9 mouse cellular contexts compared by ENCODE assay signal in genomic region chr12:86786149-86787019, GRCm38 (mm10). TPM values are rescaled to one million over a fixed set of nuclear protein-coding genes. Genes with fewer than 3 reads are reported as not detected.
DNase-seq lines count a peak whose midpoint lies in the region; ATAC-seq lines count a peak whose summit lies in the region.
"Had no signal": no experiment of that assay in that cellular context is flagged by ENCODE, and none has a peak within 500 bp of the region (broad histone marks: within the 10 kb centered on the region; RNA-seq: fewer than 3 reads in every experiment).

No protein-coding gene starts in this region.

- H3K36me3 ChIP-seq in lung, embryonic 15.5 days, result no peaks in the 10 kb centered on the region
- no peaks in the 10 kb centered on the region for H3K36me3 ChIP-seq in embryonic facial prominence, embryonic 10.5 days (replicated peaks)
- H3K36me3 ChIP-seq in forebrain, embryonic 15.5 days, result no peaks in the 10 kb centered on the region
- no peaks in the 10 kb centered on the region for H3K36me3 ChIP-seq in midbrain, embryonic 14.5 days (ENCODE audit: control insufficient read depth, insufficient read depth, low read length)

- H3K9ac ChIP-seq in lung, embryonic 15.5 days, result no peak overlapping the region
- H3K9ac ChIP-seq in forebrain, embryonic 15.5 days (replicated peaks), result no peak overlapping the region
- H3K9ac ChIP-seq in midbrain, embryonic 14.5 days (replicated peaks; ENCODE audit: low read length), result no peak overlapping the region

- H3K27ac ChIP-seq in lung, embryonic 15.5 days, result 0 out of 2 replicates have a peak overlapping the region, but pooled peaks have one; percentile 15
- peak overlapping the region; percentile 71 for H3K27ac ChIP-seq in embryonic facial prominence, embryonic 10.5 days (replicated peaks)
- peak overlapping the region; percentile 92 for H3K27ac ChIP-seq in forebrain, embryonic 15.5 days (replicated peaks)
- peak overlapping the region; percentile 50 for H3K27ac ChIP-seq in midbrain, embryonic 14.5 days (replicated peaks; ENCODE audit: low read depth, low read length)
- H3K27ac ChIP-seq: macrophage had no signal

- H3K9me3 ChIP-seq in lung, embryonic 15.5 days, result no peaks in the 10 kb centered on the region
- H3K9me3 ChIP-seq in embryonic facial prominence, embryonic 10.5 days, result no peaks in the 10 kb centered on the region
- no peaks in the 10 kb centered on the region for H3K9me3 ChIP-seq in forebrain, embryonic 15.5 days
- no peaks in the 10 kb centered on the region for H3K9me3 ChIP-seq in midbrain, embryonic 14.5 days (ENCODE audit: control insufficient read depth, low read length)

- DNase-seq in lung, adult 18-20 months, result no peak
- DNase-seq in embryonic facial prominence, embryonic 10.5 days (ENCODE audit: low spot score), result no peak
- DNase-seq in midbrain, embryonic 14.5 days, result peak; percentile 67
- no peak for DNase-seq in thymus, postnatal 0 days (ENCODE audit: low spot score)
- DNase-seq in retina, postnatal 1 day, result no peak
- DNase-seq: right cerebral cortex, postnatal 14 days had no signal

- H3K4me3 ChIP-seq in lung, embryonic 15.5 days, result no peak overlapping the region
- no peak overlapping the region for H3K4me3 ChIP-seq in embryonic facial prominence, embryonic 10.5 days
- H3K4me3 ChIP-seq in forebrain, embryonic 15.5 days, result no peak overlapping the region
- no peak overlapping the region for H3K4me3 ChIP-seq in midbrain, embryonic 14.5 days (replicated peaks; ENCODE audit: low read depth, low read length)

- H3K4me2 ChIP-seq in lung, embryonic 15.5 days, result no peak overlapping the region
- H3K4me2 ChIP-seq in forebrain, embryonic 15.5 days (replicated peaks), result no peak overlapping the region
- no peak overlapping the region for H3K4me2 ChIP-seq in midbrain, embryonic 14.5 days (ENCODE audit: low read length)

- H3K27me3 ChIP-seq in lung, embryonic 15.5 days, result no peaks in the 10 kb centered on the region
- no peaks in the 10 kb centered on the region for H3K27me3 ChIP-seq in embryonic facial prominence, embryonic 10.5 days (replicated peaks; ENCODE audit: low read depth, poor library complexity, severe bottlenecking)
- no peaks in the 10 kb centered on the region for H3K27me3 ChIP-seq in forebrain, embryonic 15.5 days
- no peaks in the 10 kb centered on the region for H3K27me3 ChIP-seq in midbrain, embryonic 14.5 days (ENCODE audit: control insufficient read depth, insufficient read depth, low read length)

- WGBS in lung, embryonic 15.5 days, result 57% methylated on average over 12 of the region's 12 CpGs
- 63% methylated on average over 12 of the region's 12 CpGs for WGBS in embryonic facial prominence, embryonic 10.5 days
- 20% methylated on average over 12 of the region's 12 CpGs for WGBS in forebrain, embryonic 15.5 days
- WGBS in midbrain, embryonic 14.5 days, result 11% methylated on average over 12 of the region's 12 CpGs

- no peak for ATAC-seq in lung, embryonic 15.5 days (ENCODE audit: borderline replicate concordance, extremely low read depth, low FRiP score, low TSS enrichment)
- peak; percentile 78 for ATAC-seq in forebrain, embryonic 15.5 days (replicated peaks)
- ATAC-seq in midbrain, embryonic 14.5 days (ENCODE audit: low FRiP score, low TSS enrichment), result peak; percentile 17; the same call in 1 of the 2 replicates

- peaks cover 27% of the 10 kb centered on the region for H3K4me1 ChIP-seq in lung, embryonic 15.5 days
- peaks cover 40% of the 10 kb centered on the region for H3K4me1 ChIP-seq in embryonic facial prominence, embryonic 10.5 days
- peaks cover 31% of the 10 kb centered on the region for H3K4me1 ChIP-seq in forebrain, embryonic 15.5 days
- peaks cover 27% of the 10 kb centered on the region for H3K4me1 ChIP-seq in midbrain, embryonic 14.5 days (ENCODE audit: control insufficient read depth, insufficient read depth, low read length)

RNA-seq across cellular contexts. Expression of gene Lrrc74a, which starts 52.2 kb away (rescaled TPM):
- polyA plus RNA-seq in lung, embryonic 15.5 days (2015; fragmentation: Nextera tagmentation; extraction: Ambion mirVana), result not detected in 2 replicates
- not detected in 2 replicates for polyA plus RNA-seq in embryonic facial prominence, embryonic 10.5 days (2016; fragmentation: Nextera tagmentation; extraction: Ambion mirVana)
- not detected in 2 replicates for polyA plus RNA-seq in forebrain, embryonic 15.5 days (2015; fragmentation: Nextera tagmentation; extraction: Ambion mirVana)
- polyA plus RNA-seq in midbrain, embryonic 14.5 days (2014; fragmentation: Nextera tagmentation; extraction: Ambion mirVana), result not detected in 2 replicates
- polyA plus RNA-seq in thymus, postnatal 0 days (2015; fragmentation: Nextera tagmentation; extraction: Ambion mirVana), result 0.09 TPM in 1 of 2 replicates, not detected in the other
- polyA plus RNA-seq: macrophage had no signal

Comparison
In these comparisons a context has a peak if more than half of its experiments do, and no peak if none do; other contexts are left out.
1. H3K27ac ChIP-seq: peak in every context shown above with its lines; median percentile 92 in forebrain, embryonic 15.5 days; 71 in embryonic facial prominence, embryonic 10.5 days; 50 in midbrain, embryonic 14.5 days; 15 in lung, embryonic 15.5 days.